Mouse (Mus musculus): Measurements from ENCODE around the gene Bex1.
"Not testable (repeated sequence)": the region's sequence is repeated elsewhere in the genome, so short reads cannot be mapped to it uniquely, and the experiment has no call there.

Gene Bex1

GRCm38 (mm10) chrX:136214729-136215677, at the start of gene Bex1, which contains the start of gene Tceal7:
Gene Bex1 (minus strand): TSS chrX:136215513.
Gene Tceal7 (plus strand): TSS chrX:136214779.
- CTCF ChIA-PET, result not testable (repeated sequence)

GRCm38 (mm10) chrX:136252023-136252729, 36.9 kb upstream of the Bex1 start:
- POLR2A ChIA-PET, result interaction anchor here in 3 of 4 experiments (0.6 to 2.9 kb wide), 5 partner anchors 16 to 185 kb away, joined by 3 to 12 read pairs (median 3); no protein-coding TSS in a partner anchor
- CTCF ChIA-PET, result no interaction called here

More at GRCm38 (mm10) chrX:136214729-136215677, at the start of gene Bex1, which contains the start of gene Tceal7:
- POLR2A ChIA-PET, result interaction anchor here (0.6 to 3.9 kb wide), 21 partner anchors 9 to 204 kb away, joined by 3 to 17 read pairs (median 3); partner anchors contain the start of genes Tceal8 (in 3 of the 4), Tceal9 (in 3 of the 4) and Tceal5 (in 2 of the 4)

GRCm38 (mm10) chrX:136249671-136250070, 34.4 kb upstream of the Bex1 start:
- POLR2A ChIA-PET, result interaction anchor here in 3 of 4 experiments (0.6 to 3.6 kb wide), 10 partner anchors 8 to 77 kb away, joined by 3 to 13 read pairs (median 4); partner anchors contain the start of genes Bex1 (in 1 of the 3), Tceal7 (in 1 of the 3) and Tceal8 (in 1 of the 3)
- CTCF ChIA-PET, result interaction anchor here in 1 of 4 experiments (0.9 kb wide), 1 partner anchor 72 kb away, joined by 3 read pairs; no protein-coding TSS in a partner anchor

- ChIA-PET CTCF (no interaction called here), POLR2A (interaction anchor here in 3 of 4 experiments (0.6 to 3.6 kb wide), 8 partner anchors 9 to 55 kb away, joined by 3 to 13 read pairs (median 4); partner anchors contain the start of genes Bex1 (in 1 of the 3) and Tceal7 (in 1 of the 3))
Measured at GRCm38 (mm10) chrX:136248811-136249210, 33.5 kb upstream of the Bex1 start.

GRCm38 (mm10) chrX:136245521-136246071, 30.3 kb upstream of the Bex1 start:
- POLR2A ChIA-PET, result interaction anchor here in 3 of 4 experiments (0.9 to 2.4 kb wide), 27 partner anchors 8 to 76 kb away, joined by 3 to 41 read pairs (median 5); partner anchors contain the start of genes Tceal8 (in 3 of the 3), Bex1 (in 1 of the 3), Tceal5 (in 1 of the 3) and Tceal7 (in 1 of the 3)
- CTCF ChIA-PET, result interaction anchor here in 1 of 4 experiments (0.6 kb wide), 1 partner anchor 1632 kb away, joined by 3 read pairs; no protein-coding TSS in a partner anchor

- ChIA-PET CTCF (no interaction called here), POLR2A (interaction anchor here in 3 of 4 experiments (0.6 to 2.4 kb wide), 37 partner anchors 9 to 496 kb away, joined by 3 to 41 read pairs (median 4); partner anchors contain the start of genes Tceal8 (in 3 of the 3), Tceal5 (in 2 of the 3), Tceal7 (in 2 of the 3) and Bex1 (in 1 of the 3))
Measured at GRCm38 (mm10) chrX:136244574-136245229, 29.4 kb upstream of the Bex1 start, which contains the start of gene Tceal9. Gene Tceal9 (plus strand): TSS chrX:136245079.

GRCm38 (mm10) chrX:136243181-136243580, 27.9 kb upstream of the Bex1 start:
- POLR2A ChIA-PET, result interaction anchor here in 1 of 4 experiments (1.1 kb wide), 1 partner anchor 71 kb away, joined by 3 read pairs; the partner anchor contains the start of gene Tceal8
- CTCF ChIA-PET, result no interaction called here

- CTCF ChIA-PET, result interaction anchor here in 3 of 4 experiments (0.6 to 1.2 kb wide), 5 partner anchors 16 to 84 kb away, joined by 3 to 6 read pairs (median 3); no protein-coding TSS in a partner anchor
- POLR2A ChIA-PET, result interaction anchor here in 2 of 4 experiments (1.5 to 1.7 kb wide), 2 partner anchors 24 to 33 kb away, joined by 3 to 8 read pairs; partner anchors contain the start of gene Tceal7 (in 1 of the 2)
Measured at GRCm38 (mm10) chrX:136238118-136238517, 22.8 kb upstream of the Bex1 start.

GRCm38 (mm10) chrX:136227768-136228167, 12.5 kb upstream of the Bex1 start:
- CTCF ChIA-PET, result no interaction called here
- POLR2A ChIA-PET, result interaction anchor here in 1 of 4 experiments (1.5 kb wide), 1 partner anchor 17 kb away, joined by 4 read pairs; the partner anchor contains the start of gene Tceal9

- POLR2A ChIA-PET, result interaction anchor here in 1 of 4 experiments (1.3 kb wide), 1 partner anchor 47 kb away, joined by 4 read pairs; no protein-coding TSS in a partner anchor
- CTCF ChIA-PET, result no interaction called here
Measured at GRCm38 (mm10) chrX:136223714-136224113, 8.4 kb upstream of the Bex1 start.

- ChIA-PET POLR2A (interaction anchor here in 2 of 4 experiments (0.7 to 3.6 kb wide), 4 partner anchors 28 to 44 kb away, joined by 3 to 13 read pairs (median 4); partner anchors contain the start of genes Tceal8 (in 1 of the 2) and Tceal9 (in 1 of the 2)), CTCF (no interaction called here)
Measured at GRCm38 (mm10) chrX:136216303-136216702, 990 bp upstream of the Bex1 start.

- POLR2A ChIA-PET, result interaction anchor here in 3 of 4 experiments (0.7 to 3.9 kb wide), 18 partner anchors 9 to 92 kb away, joined by 3 to 17 read pairs (median 5); partner anchors contain the start of genes Tceal8 (in 3 of the 3), Tceal5 (in 2 of the 3) and Tceal9 (in 2 of the 3)
- CTCF ChIA-PET, result no interaction called here
Measured at GRCm38 (mm10) chrX:136213396-136213795, 1.9 kb downstream of the Bex1 start.

GRCm38 (mm10) chrX:136204406-136204805, 10.9 kb downstream of the Bex1 start:
- POLR2A ChIA-PET, result interaction anchor here in 2 of 4 experiments (0.7 to 1.7 kb wide), 4 partner anchors 9 to 32 kb away, joined by 3 to 6 read pairs (median 6); partner anchors contain the start of genes Tceal7 (in 1 of the 2) and Tceal8 (in 1 of the 2)
- CTCF ChIA-PET, result no interaction called here

GRCm38 (mm10) chrX:136203664-136204066, 11.6 kb downstream of the Bex1 start, which contains the start of gene Tceal5:
Gene Tceal5 (minus strand): TSS chrX:136203876.
- POLR2A ChIA-PET, result interaction anchor here in 3 of 4 experiments (0.7 to 1.9 kb wide), 8 partner anchors 9 to 41 kb away, joined by 3 to 8 read pairs (median 4); partner anchors contain the start of genes Tceal7 (in 2 of the 3), Tceal8 (in 2 of the 3) and Tceal9 (in 1 of the 3)
- CTCF ChIA-PET, result interaction anchor here in 2 of 4 experiments (0.6 to 1.1 kb wide), 2 partner anchors 101 to 442 kb away, joined by 4 to 5 read pairs; no protein-coding TSS in a partner anchor

- CTCF ChIA-PET, result interaction anchor here in 2 of 4 experiments (0.6 to 1.1 kb wide), 2 partner anchors 101 to 442 kb away, joined by 4 to 5 read pairs; no protein-coding TSS in a partner anchor
- POLR2A ChIA-PET, result interaction anchor here in 3 of 4 experiments (0.6 to 1.9 kb wide), 9 partner anchors 9 to 42 kb away, joined by 3 to 8 read pairs (median 4); partner anchors contain the start of genes Tceal7 (in 2 of the 3), Tceal8 (in 2 of the 3), Bex1 (in 1 of the 3) and Tceal9 (in 1 of the 3)
Measured at GRCm38 (mm10) chrX:136203257-136203656, 12.1 kb downstream of the Bex1 start.

- ChIA-PET POLR2A (interaction anchor here in 2 of 4 experiments (0.6 to 1.9 kb wide), 2 partner anchors 25 to 108 kb away, joined by 6 to 8 read pairs; partner anchors contain the start of gene Tceal8 (in 1 of the 2)), CTCF (no interaction called here)
Measured at GRCm38 (mm10) chrX:136196873-136197272, 18.4 kb downstream of the Bex1 start.

Data from embryonic stem cell, embryonic (primary cell).